Mouse (Mus musculus): ENCODE data around the gene Zfhx3.
A peak's percentile ranks its signal among the peaks of the same experiment; 100 is the strongest.

Gene Zfhx3

GRCm38 (mm10) chr8:108750806-108751205, 808.4 kb downstream of the Zfhx3 start:
- no peak for DNase-seq (ENCODE audit: low read depth)

GRCm38 (mm10) chr8:108754556-108754955, 812.1 kb downstream of the Zfhx3 start:
- no peak for DNase-seq (ENCODE audit: low read depth)

- DNase-seq (ENCODE audit: low read depth), result no peak
Observed at GRCm38 (mm10) chr8:108755400-108756325, 813.2 kb downstream of the Zfhx3 start.

- peak; percentile 71 for DNase-seq (ENCODE audit: low read depth)
Observed at GRCm38 (mm10) chr8:108759511-108760330, 817.3 kb downstream of the Zfhx3 start.

GRCm38 (mm10) chr8:108760745-108761144, 818.3 kb downstream of the Zfhx3 start:
- no peak for DNase-seq (ENCODE audit: low read depth)

- DNase-seq (ENCODE audit: low read depth), result no peak
Observed at GRCm38 (mm10) chr8:108762567-108762966, 820.1 kb downstream of the Zfhx3 start.

- DNase-seq (ENCODE audit: low read depth), result no peak
Observed at GRCm38 (mm10) chr8:108764403-108765194, 822.2 kb downstream of the Zfhx3 start.

GRCm38 (mm10) chr8:108766102-108766501, 823.7 kb downstream of the Zfhx3 start:
- DNase-seq (ENCODE audit: low read depth), result no peak

- DNase-seq (ENCODE audit: low read depth), result no peak
Observed at GRCm38 (mm10) chr8:108768051-108768450, 825.6 kb downstream of the Zfhx3 start.

- DNase-seq (ENCODE audit: low read depth), result no peak
Observed at GRCm38 (mm10) chr8:108770334-108770733, 827.9 kb downstream of the Zfhx3 start.

GRCm38 (mm10) chr8:108773436-108773835, 831.0 kb downstream of the Zfhx3 start:
- DNase-seq (ENCODE audit: low read depth), result no peak

- no peak for DNase-seq (ENCODE audit: low read depth)
Observed at GRCm38 (mm10) chr8:108778063-108778462, 835.6 kb downstream of the Zfhx3 start.

GRCm38 (mm10) chr8:108778551-108778950, 836.1 kb downstream of the Zfhx3 start:
- no peak for DNase-seq (ENCODE audit: low read depth)

GRCm38 (mm10) chr8:108780766-108781165, 838.3 kb downstream of the Zfhx3 start:
- DNase-seq (ENCODE audit: low read depth), result no peak

- no peak for DNase-seq (ENCODE audit: low read depth)
Observed at GRCm38 (mm10) chr8:108781192-108781591, 838.7 kb downstream of the Zfhx3 start.

- DNase-seq (ENCODE audit: low read depth), result no peak
Observed at GRCm38 (mm10) chr8:108783155-108783554, 840.7 kb downstream of the Zfhx3 start.

GRCm38 (mm10) chr8:108788156-108788761, 845.8 kb downstream of the Zfhx3 start:
- no peak for DNase-seq (ENCODE audit: low read depth)

GRCm38 (mm10) chr8:108788762-108789157, 846.3 kb downstream of the Zfhx3 start:
- no peak for DNase-seq (ENCODE audit: low read depth)

GRCm38 (mm10) chr8:108790559-108791293, 848.3 kb downstream of the Zfhx3 start:
- DNase-seq (ENCODE audit: low read depth), result no peak

GRCm38 (mm10) chr8:108796076-108796475, 853.6 kb downstream of the Zfhx3 start:
- no peak for DNase-seq (ENCODE audit: low read depth)

GRCm38 (mm10) chr8:108796882-108797281, 854.4 kb downstream of the Zfhx3 start:
- no peak for DNase-seq (ENCODE audit: low read depth)

Measured in naive thymus-derived CD4-positive, alpha-beta T cell, adult 2 months (primary cell).